20 mouse cellular contexts compared by ENCODE assay signal in the genomic region with DNA sequence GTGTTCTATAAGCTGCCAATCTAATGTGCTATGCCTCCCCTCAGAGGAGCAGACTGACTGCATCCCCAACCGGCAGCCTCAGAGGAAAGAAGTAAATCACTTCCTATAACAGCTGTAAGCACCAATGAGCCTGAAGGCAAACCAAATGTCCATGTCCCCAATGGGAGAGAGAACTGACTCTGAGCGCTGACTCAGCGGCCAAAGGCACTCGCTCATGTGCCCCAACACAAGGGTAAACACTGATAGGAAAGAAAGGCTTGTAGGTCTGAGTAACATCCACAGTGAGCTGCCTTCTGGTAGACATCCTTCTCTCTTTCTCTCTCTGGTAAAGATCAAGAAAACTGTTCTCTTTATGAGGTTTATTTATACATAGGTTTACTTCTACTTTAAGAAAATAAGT.
"Had no signal": no experiment of that assay in that cellular context is flagged by ENCODE, and none has a peak within 500 bp of the region (broad histone marks: within the 10 kb centered on the region; RNA-seq: fewer than 3 reads in every experiment).

No protein-coding gene starts in this region.

- H3K9ac ChIP-seq: limb, embryonic 13.5 days; lung, embryonic 15.5 days; midbrain, embryonic 13.5 days had no signal

- ATAC-seq: inflammation-experienced regulatory T-cells, adult 6 months; intestine, postnatal 0 days; midbrain, embryonic 13.5 days; midbrain, embryonic 16.5 days had no signal

- H3K4me1 ChIP-seq: limb, embryonic 13.5 days; lung, embryonic 15.5 days; midbrain, embryonic 10.5 days; midbrain, embryonic 13.5 days had no signal

- DNase-seq: kidney, adult 2 months; kidney, postnatal 25 days; layer of hippocampus, postnatal 36 days; left cerebral cortex, postnatal 4 days; lung, adult 18-20 months; lung, postnatal 10 days; lung, postnatal 4 days; thymus, adult 18-20 months; thymus, postnatal 36 days had no signal

- H3K9me3 ChIP-seq: limb, embryonic 13.5 days; lung, embryonic 15.5 days; midbrain, embryonic 10.5 days; midbrain, embryonic 13.5 days had no signal

- H3K27ac ChIP-seq: kidney, postnatal 0 days; layer of hippocampus, adult 2 months; left cerebral cortex, adult 2 months; limb, embryonic 13.5 days; lung, embryonic 15.5 days; midbrain, embryonic 10.5 days; midbrain, embryonic 13.5 days had no signal

- H3K27me3 ChIP-seq: limb, embryonic 13.5 days; lung, embryonic 15.5 days; midbrain, embryonic 13.5 days had no signal

- H3K4me2 ChIP-seq: limb, embryonic 13.5 days; lung, embryonic 15.5 days; midbrain, embryonic 13.5 days had no signal

- H3K4me3 ChIP-seq: layer of hippocampus, adult 2 months; left cerebral cortex, adult 2 months; limb, embryonic 13.5 days; lung, embryonic 15.5 days; midbrain, embryonic 10.5 days; midbrain, embryonic 13.5 days; myocyte had no signal
